ENCODE assay signal across 16 mouse cellular contexts in genomic region chr16:33170716-33171587, GRCm38 (mm10). TPM values are rescaled to one million over a fixed set of nuclear protein-coding genes. Genes with fewer than 3 reads are reported as not detected.
A peak's percentile ranks its signal among the peaks of the same experiment; 100 is the strongest.
DNase-seq lines count a peak whose midpoint lies in the region; ATAC-seq and TF ChIP-seq lines count a peak whose summit lies in the region.
"Had no signal": no experiment of that assay in that cellular context is flagged by ENCODE, and none has a peak within 500 bp of the region (broad histone marks: within the 10 kb centered on the region; RNA-seq: fewer than 3 reads in every experiment).

No protein-coding gene starts in this region.

- TF ChIP-seq POLR2A in testis, adult 2 months (IDR thresholded peaks at IDR 0.05; ENCODE audit: control insufficient read depth, low read depth, low read length), result no peak

- H3K27me3 ChIP-seq in testis, adult 2 months (ENCODE audit: control insufficient read depth, insufficient read depth, low read length), result no peaks in the 10 kb centered on the region
- H3K27me3 ChIP-seq in hindbrain, embryonic 16.5 days (replicated peaks; ENCODE audit: control insufficient read depth, insufficient read depth, low read length), result no peaks in the 10 kb centered on the region
- H3K27me3 ChIP-seq: forebrain, embryonic 15.5 days; hindbrain, embryonic 13.5 days; liver, embryonic 15.5 days had no signal

- no peak for ATAC-seq in erythroblast, adult 5-6 weeks (replicated peaks; ENCODE audit: low FRiP score, poor library complexity, severe bottlenecking)
- no peak for ATAC-seq in hindbrain, embryonic 16.5 days

- no peaks in the 10 kb centered on the region for H3K9me3 ChIP-seq in hindbrain, embryonic 16.5 days (ENCODE audit: control insufficient read depth, low read length)
- H3K9me3 ChIP-seq: forebrain, embryonic 15.5 days; hindbrain, embryonic 13.5 days; liver, embryonic 15.5 days had no signal

- H3K27ac ChIP-seq in testis, adult 2 months (ENCODE audit: control insufficient read depth, insufficient read depth, low read depth, low read length), result 0 out of 2 replicates have a peak overlapping the region, but pooled peaks have one; percentile 32
- no peak overlapping the region for H3K27ac ChIP-seq in hindbrain, embryonic 16.5 days (ENCODE audit: low read depth, low read length)
- H3K27ac ChIP-seq: forebrain, embryonic 15.5 days; heart, adult 2 months; hindbrain, embryonic 13.5 days; liver, embryonic 15.5 days had no signal

- H3K9ac ChIP-seq in hindbrain, embryonic 16.5 days (ENCODE audit: low read depth, low read length), result no peak overlapping the region
- H3K9ac ChIP-seq: forebrain, embryonic 15.5 days; hindbrain, embryonic 13.5 days; liver, embryonic 15.5 days had no signal

- TF ChIP-seq CTCF in testis, adult 2 months (IDR thresholded peaks at IDR 0.05; ENCODE audit: control insufficient read depth, insufficient read depth, insufficient replicate concordance, low read depth, low read length), result no peak

- WGBS in hindbrain, embryonic 16.5 days, result 79% methylated on average over 9 of the region's 9 CpGs

- no peak overlapping the region for H3K4me3 ChIP-seq in testis, adult 2 months (ENCODE audit: control insufficient read depth, low read depth, low read length)
- no peak overlapping the region for H3K4me3 ChIP-seq in hindbrain, embryonic 16.5 days (ENCODE audit: low read length)
- H3K4me3 ChIP-seq: forebrain, embryonic 15.5 days; heart, adult 2 months; hindbrain, embryonic 13.5 days; liver, embryonic 15.5 days had no signal

- DNase-seq in testis, postnatal 14 days (ENCODE audit: low spot score), result no peak
- peak; percentile 70 for DNase-seq in kidney, adult 18-20 months
- peak; percentile 66 for DNase-seq in kidney, postnatal 14 days
- peak; percentile 66 for DNase-seq in yolk sac, embryonic 10.5 days (ENCODE audit: low spot score)
- no peak for DNase-seq in heart, postnatal 4 days
- DNase-seq: cerebellum, adult 11 months; heart, adult 2 months; lung, postnatal 10 days; right cerebral cortex, postnatal 14 days; thymus, adult 18-20 months had no signal

- H3K36me3 ChIP-seq in testis, adult 2 months (ENCODE audit: control insufficient read depth, insufficient read depth, low read length), result no peaks in the 10 kb centered on the region
- no peaks in the 10 kb centered on the region for H3K36me3 ChIP-seq in hindbrain, embryonic 16.5 days (ENCODE audit: control insufficient read depth, insufficient read depth, low read length)
- H3K36me3 ChIP-seq: forebrain, embryonic 15.5 days; hindbrain, embryonic 13.5 days; liver, embryonic 15.5 days had no signal

- H3K4me2 ChIP-seq in hindbrain, embryonic 16.5 days (ENCODE audit: low read length), result no peak overlapping the region
- H3K4me2 ChIP-seq: forebrain, embryonic 15.5 days; hindbrain, embryonic 13.5 days; liver, embryonic 15.5 days had no signal

- H3K4me1 ChIP-seq in testis, adult 2 months (ENCODE audit: control insufficient read depth, insufficient read depth, low read length), result no peaks in the 10 kb centered on the region
- no peaks in the 10 kb centered on the region for H3K4me1 ChIP-seq in hindbrain, embryonic 16.5 days (ENCODE audit: control insufficient read depth, insufficient read depth, low read depth, low read length)
- H3K4me1 ChIP-seq: forebrain, embryonic 15.5 days; hindbrain, embryonic 13.5 days; liver, embryonic 15.5 days had no signal

RNA-seq across cellular contexts. Expression of gene Osbpl11, which starts 13.9 kb away (rescaled TPM):
- 9.7 and 10.8 TPM in 2 replicates for polyA plus RNA-seq in testis, adult 2 months (2012; rRNA removed)
- 3.8 and 4.2 TPM in 2 replicates for total RNA-seq in erythroblast, adult 5-6 weeks (2015; ENCODE audit: low replicate concordance)
- 3.0 and 7.9 TPM in 2 replicates for total RNA-seq in erythroblast, adult 5-6 weeks (2017; ENCODE audit: low replicate concordance)
- 10 to 100 TPM; 21.9 to 22.4 TPM for total RNA-seq in heart, postnatal 4 days (2021)
- 11.7 and 15.3 TPM in 2 replicates for polyA plus RNA-seq in hindbrain, embryonic 16.5 days (2015; fragmentation: Nextera tagmentation; extraction: Ambion mirVana)

Comparison
In these comparisons a context has a peak if more than half of its experiments do, and no peak if none do; other contexts are left out.
1. DNase-seq: peak in kidney, adult 18-20 months (single experiment), kidney, postnatal 14 days (single experiment) and yolk sac, embryonic 10.5 days (single experiment); none in testis, postnatal 14 days (single experiment) and heart, postnatal 4 days (single experiment).